Mouse (Mus musculus) midbrain, embryonic 11.5 days (tissue): Measurements from ENCODE around the gene Ssr1. TPM values are rescaled to one million over a fixed set of nuclear protein-coding genes. Genes with fewer than 3 reads are reported as not detected.

Source experiments
- ATAC-seq: fragments of 200-750 bp; cut with Nextera tagmentation; 2 replicates; pipeline ENCODE4 v1.8.0; 2017; ENCODE audit warnings: moderate TSS enrichment, moderate library complexity; ENCODE audit not compliant: low FRiP score
- DNase-seq: peaks from one replicate; pipeline ENCODE4 v3.0.0; 2015; ENCODE audit warnings: low spot score; ENCODE audit errors: missing footprints
- H3K27ac ChIP-seq: fragments of 300-500 bp; sonication (generic); 2 replicates; pipeline ENCODE4 v1.5.1; 2014; ENCODE audit warnings: low read depth, low read length
- H3K27me3 ChIP-seq: fragments of 300-500 bp; sonication (generic); 2 replicates; pipeline ENCODE4 v1.6.1; 2014; ENCODE audit warnings: mild to moderate bottlenecking, low read length, moderate library complexity, mixed read lengths; ENCODE audit not compliant: control insufficient read depth, insufficient read depth
- H3K36me3 ChIP-seq: fragments of 300-500 bp; sonication (generic); 2 replicates; pipeline ENCODE4 v1.6.1; 2014; ENCODE audit warnings: mild to moderate bottlenecking, low read length, moderate library complexity, mixed read lengths; ENCODE audit not compliant: control insufficient read depth, insufficient read depth
- H3K4me1 ChIP-seq: fragments of 300-500 bp; sonication (generic); 2 replicates; pipeline ENCODE4 v1.6.1; 2014; ENCODE audit warnings: low read length; ENCODE audit not compliant: control insufficient read depth, insufficient read depth
- H3K4me2 ChIP-seq: fragments of 300-500 bp; sonication (generic); 2 replicates; pipeline ENCODE4 v1.6.1; 2014; ENCODE audit warnings: mild to moderate bottlenecking, moderate library complexity
- H3K4me3 ChIP-seq: fragments of 300-500 bp; sonication (generic); 2 replicates; pipeline ENCODE4 v1.5.1; 2014; ENCODE audit warnings: low read depth, low read length
- H3K9ac ChIP-seq: fragments of 300-500 bp; sonication (generic); 2 replicates; pipeline ENCODE4 v1.6.1; 2014; ENCODE audit warnings: low read length
- H3K9me3 ChIP-seq: fragments of 300-500 bp; sonication (generic); 2 replicates; pipeline ENCODE4 v1.6.1; 2016; ENCODE audit warnings: low read length; ENCODE audit not compliant: control insufficient read depth
- WGBS: fragments of 180-500 bp; shearing (Covaris S2); extraction: QIAGEN DNeasy Blood & Tissue Kit; methylation state at CpG from one replicate; pipeline ENCODE4 v1.1.7; 2014; 5-methylcytosine and 5-hydroxymethylcytosine counted together
- polyA plus RNA-seq: library from polyadenylated mRNA; unstranded; fragments of >200 nt; fragmentation: Nextera tagmentation; extraction: Ambion mirVana; gene quantifications from 2 replicates; pipeline ENCODE4 v1.2.1, GENCODE M21; 2014

The Ssr1 gene
- polyA plus RNA-seq, 1 experiment from 2014 or later = 114 TPM

GRCm38 (mm10) chr13:37931210-37931922 is 62.7 kb downstream of the Ssr1 start:
- Histone ChIP-seq H3K36me3 (0 out of 2 replicates have a peak, but pooled peaks cover 2% of the 10 kb centered on the region), H3K9me3 (no peaks in the 10 kb centered on the region), H3K27ac (no peak overlapping the region), H3K27me3 (no peaks in the 10 kb centered on the region), H3K4me1 (no peaks in the 10 kb centered on the region), H3K4me2 (no peak overlapping the region), H3K4me3 (no peak overlapping the region), H3K9ac (no peak overlapping the region)
- DNase-seq (no peak), ATAC-seq (no peak)
- WGBS = 74% methylated on average over 27 of the region's 27 CpGs

GRCm38 (mm10) chr13:37930621-37931020 is 63.4 kb downstream of the Ssr1 start:
- WGBS = 92% methylated on average over 23 of the region's 23 CpGs
- no peaks in the 10 kb centered on the region for H3K4me1 ChIP-seq
- 0 out of 2 replicates have a peak, but pooled peaks cover 2% of the 10 kb centered on the region for H3K36me3 ChIP-seq
- H3K9me3 ChIP-seq = no peaks in the 10 kb centered on the region
- H3K27me3 ChIP-seq = no peaks in the 10 kb centered on the region
- no peak for DNase-seq
- H3K4me2 ChIP-seq = no peak overlapping the region
- H3K27ac ChIP-seq = no peak overlapping the region
- no peak overlapping the region for H3K9ac ChIP-seq
- ATAC-seq = no peak
- no peak overlapping the region for H3K4me3 ChIP-seq

- 92% methylated on average over 13 of the region's 13 CpGs for WGBS
- Histone ChIP-seq H3K4me3 (no peak overlapping the region), H3K27me3 (no peaks in the 10 kb centered on the region), H3K4me1 (no peaks in the 10 kb centered on the region), H3K36me3 (0 out of 2 replicates have a peak, but pooled peaks cover 2% of the 10 kb centered on the region), H3K9me3 (no peaks in the 10 kb centered on the region), H3K4me2 (no peak overlapping the region), H3K9ac (no peak overlapping the region), H3K27ac (no peak overlapping the region)
- DNase-seq (no peak), ATAC-seq (no peak)
Observed at GRCm38 (mm10) chr13:37930091-37930490, 63.9 kb downstream of the Ssr1 start.

- ATAC-seq = no peak
- Histone ChIP-seq H3K4me1 (no peaks in the 10 kb centered on the region), H3K9ac (no peak overlapping the region), H3K9me3 (no peaks in the 10 kb centered on the region), H3K27ac (no peak overlapping the region), H3K4me2 (no peak overlapping the region), H3K36me3 (0 out of 2 replicates have a peak, but pooled peaks cover 2% of the 10 kb centered on the region), H3K27me3 (no peaks in the 10 kb centered on the region), H3K4me3 (no peak overlapping the region)
- WGBS = 96% methylated on average over 17 of the region's 17 CpGs
- DNase-seq = no peak
Observed at GRCm38 (mm10) chr13:37929532-37929931, 64.5 kb downstream of the Ssr1 start.

- no peak for ATAC-seq
- Histone ChIP-seq H3K36me3 (0 out of 2 replicates have a peak, but pooled peaks cover 2% of the 10 kb centered on the region), H3K4me2 (no peak overlapping the region), H3K27me3 (no peaks in the 10 kb centered on the region), H3K4me1 (no peaks in the 10 kb centered on the region), H3K9me3 (no peaks in the 10 kb centered on the region), H3K9ac (no peak overlapping the region), H3K27ac (no peak overlapping the region), H3K4me3 (no peak overlapping the region)
- DNase-seq = no peak
- WGBS = 94% methylated on average over 3 of the region's 3 CpGs
Observed at GRCm38 (mm10) chr13:37926394-37926793, 67.6 kb downstream of the Ssr1 start.

- no peaks in the 10 kb centered on the region for H3K9me3 ChIP-seq
- no peak overlapping the region for H3K27ac ChIP-seq
- H3K27me3 ChIP-seq = no peaks in the 10 kb centered on the region
- no peak overlapping the region for H3K4me2 ChIP-seq
- no peak for DNase-seq
- H3K4me1 ChIP-seq = peaks cover 5% of the 10 kb centered on the region; the same call in 1 of the 2 replicates
- no peak overlapping the region for H3K9ac ChIP-seq
- ATAC-seq = no peak
- H3K36me3 ChIP-seq = no peaks in the 10 kb centered on the region
- WGBS = 86% methylated on average over 4 of the region's 4 CpGs
- no peak overlapping the region for H3K4me3 ChIP-seq
Observed at GRCm38 (mm10) chr13:37924461-37924948, 69.5 kb downstream of the Ssr1 start.

GRCm38 (mm10) chr13:37923643-37924460 is 70.2 kb downstream of the Ssr1 start:
- H3K36me3 ChIP-seq = no peaks in the 10 kb centered on the region
- no peaks in the 10 kb centered on the region for H3K27me3 ChIP-seq
- H3K9me3 ChIP-seq = no peaks in the 10 kb centered on the region
- H3K9ac ChIP-seq = no peak overlapping the region
- no peak overlapping the region for H3K4me2 ChIP-seq
- 92% methylated on average over 10 of the region's 10 CpGs for WGBS
- DNase-seq (no peak), ATAC-seq (no peak)
- H3K27ac ChIP-seq = no peak overlapping the region
- peaks cover 5% of the 10 kb centered on the region; the same call in 1 of the 2 replicates for H3K4me1 ChIP-seq
- H3K4me3 ChIP-seq = no peak overlapping the region

GRCm38 (mm10) chr13:37923091-37923490 is 70.9 kb downstream of the Ssr1 start:
- DNase-seq (no peak), ATAC-seq (no peak)
- no peak overlapping the region for H3K27ac ChIP-seq
- H3K36me3 ChIP-seq = no peaks in the 10 kb centered on the region
- no peaks in the 10 kb centered on the region for H3K27me3 ChIP-seq
- no peak overlapping the region for H3K4me3 ChIP-seq
- H3K4me1 ChIP-seq = peaks cover 5% of the 10 kb centered on the region; the same call in 1 of the 2 replicates
- no peak overlapping the region for H3K9ac ChIP-seq
- no peak overlapping the region for H3K4me2 ChIP-seq
- 91% methylated on average over 4 of the region's 4 CpGs for WGBS
- H3K9me3 ChIP-seq = no peaks in the 10 kb centered on the region

GRCm38 (mm10) chr13:37920727-37921126 is 73.3 kb downstream of the Ssr1 start:
- H3K9ac ChIP-seq = no peak overlapping the region
- H3K4me2 ChIP-seq = no peak overlapping the region
- DNase-seq (no peak), ATAC-seq (no peak)
- peaks cover 5% of the 10 kb centered on the region; the same call in 1 of the 2 replicates for H3K4me1 ChIP-seq
- no peaks in the 10 kb centered on the region for H3K9me3 ChIP-seq
- WGBS = 27% methylated on average over 2 of the region's 2 CpGs
- H3K4me3 ChIP-seq = no peak overlapping the region
- H3K27me3 ChIP-seq = no peaks in the 10 kb centered on the region
- H3K27ac ChIP-seq = no peak overlapping the region
- H3K36me3 ChIP-seq = no peaks in the 10 kb centered on the region
